Mouse (Mus musculus) neural tube, embryonic 13.5 days (tissue): ENCODE measurements around the gene Gm6034. TPM values are rescaled to one million over a fixed set of nuclear protein-coding genes. Genes with fewer than 3 reads are reported as not detected.
"Not testable (repeated sequence)": the region's sequence is repeated elsewhere in the genome, so short reads cannot be mapped to it uniquely, and the experiment has no call there.

Experiments used
- ATAC-seq: fragments of 200-750 bp; cut with Nextera tagmentation; 2 replicates; pipeline ENCODE4 v1.8.0; 2017; ENCODE audit warnings: low read depth, mild to moderate bottlenecking, moderate TSS enrichment, moderate library complexity
- H3K27ac ChIP-seq: fragments of 300-500 bp; sonication (generic); replicated peaks from 2 replicates; pipeline ENCODE4 v1.5.1; 2015; ENCODE audit warnings: moderate library complexity, mild to moderate bottlenecking, inconsistent platforms
- H3K27me3 ChIP-seq: fragments of 300-500 bp; sonication (generic); 2 replicates; pipeline ENCODE4 v1.6.1; 2015; ENCODE audit warnings: mild to moderate bottlenecking, inconsistent platforms
- H3K36me3 ChIP-seq: fragments of 300-500 bp; sonication (generic); 2 replicates; pipeline ENCODE4 v1.6.1; 2015; ENCODE audit warnings: mild to moderate bottlenecking, inconsistent platforms
- H3K4me1 ChIP-seq: fragments of 300-500 bp; sonication (generic); replicated peaks from 2 replicates; pipeline ENCODE4 v1.6.1; 2015; ENCODE audit warnings: inconsistent platforms
- H3K4me2 ChIP-seq: fragments of 300-500 bp; sonication (generic); 2 replicates; pipeline ENCODE4 v1.6.1; 2015; ENCODE audit warnings: inconsistent platforms, mild to moderate bottlenecking, moderate library complexity
- H3K4me3 ChIP-seq: fragments of 300-500 bp; sonication (generic); 2 replicates; pipeline ENCODE4 v1.5.1; 2015; ENCODE audit warnings: mild to moderate bottlenecking, inconsistent platforms
- H3K9ac ChIP-seq: fragments of 300-500 bp; sonication (generic); 2 replicates; pipeline ENCODE4 v1.6.1; 2015; ENCODE audit warnings: moderate library complexity, mild to moderate bottlenecking, inconsistent platforms
- H3K9me3 ChIP-seq: fragments of 300-500 bp; sonication (generic); 2 replicates; pipeline ENCODE4 v1.6.1; 2016; ENCODE audit warnings: inconsistent platforms
- WGBS: fragments of 180-500 bp; shearing (Covaris S2); methylation state at CpG from one replicate; pipeline ENCODE4 v1.1.7; 2015; 5-methylcytosine and 5-hydroxymethylcytosine counted together
- polyA plus RNA-seq: library from polyadenylated mRNA; unstranded; fragments of >200 nt; fragmentation: Nextera tagmentation; extraction: Ambion mirVana; gene quantifications from 2 replicates; pipeline ENCODE4 v1.2.1, GENCODE M21; 2015

Gene Gm6034
- polyA plus RNA-seq, 1 experiment from 2014 or later: not detected

GRCm38 (mm10) chr17:36042055-36042454 is 706 bp upstream of the Gm6034 start:
- H3K36me3 ChIP-seq, H3K27ac ChIP-seq, H3K27me3 ChIP-seq, H3K4me1 ChIP-seq, H3K9me3 ChIP-seq: not testable (repeated sequence)
- WGBS: under 1% methylated on average over 19 of the region's 19 CpGs
- Histone ChIP-seq H3K4me2 (peak overlapping the region; percentile 72), H3K9ac (peak overlapping the region; percentile 67), H3K4me3 (peak overlapping the region; percentile 40)
- peak; percentile 81 for ATAC-seq

DNA sequence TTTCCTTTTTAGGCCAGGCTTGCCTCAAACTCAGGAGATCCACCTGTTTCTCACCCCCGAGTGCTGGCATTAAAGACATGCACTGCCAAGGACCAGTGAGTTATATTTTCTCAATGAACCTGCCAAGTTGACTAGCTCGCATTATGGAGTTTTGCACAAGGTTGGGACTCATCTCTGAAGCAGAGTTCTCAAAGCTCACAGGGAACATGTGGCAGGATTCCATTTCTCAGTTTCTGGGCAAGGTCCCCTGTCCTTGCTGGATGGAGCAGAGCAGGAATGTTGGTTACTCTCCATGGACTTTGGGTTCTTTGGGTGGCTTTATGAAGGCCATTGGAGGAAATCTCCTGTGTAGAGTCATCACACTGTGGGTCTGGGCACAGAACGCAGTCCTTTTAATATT is 525 bp downstream of the Gm6034 start:
- no peaks in the 10 kb centered on the region for H3K9me3 ChIP-seq
- H3K27me3 ChIP-seq: 0 out of 2 replicates have a peak, but pooled peaks cover 3% of the 10 kb centered on the region
- H3K4me3 ChIP-seq: peak overlapping the region; percentile 40; the same call in 1 of the 2 replicates
- ATAC-seq: no peak
- peak overlapping the region; percentile 72 for H3K4me2 ChIP-seq
- H3K36me3 ChIP-seq: no peaks in the 10 kb centered on the region
- WGBS: 89% methylated on average over 3 of the region's 3 CpGs
- H3K9ac ChIP-seq: 0 out of 2 replicates have a peak overlapping the region, but pooled peaks have one; percentile 45
- H3K4me1 ChIP-seq: peaks cover 5% of the 10 kb centered on the region
- H3K27ac ChIP-seq: no peak overlapping the region

DNA sequence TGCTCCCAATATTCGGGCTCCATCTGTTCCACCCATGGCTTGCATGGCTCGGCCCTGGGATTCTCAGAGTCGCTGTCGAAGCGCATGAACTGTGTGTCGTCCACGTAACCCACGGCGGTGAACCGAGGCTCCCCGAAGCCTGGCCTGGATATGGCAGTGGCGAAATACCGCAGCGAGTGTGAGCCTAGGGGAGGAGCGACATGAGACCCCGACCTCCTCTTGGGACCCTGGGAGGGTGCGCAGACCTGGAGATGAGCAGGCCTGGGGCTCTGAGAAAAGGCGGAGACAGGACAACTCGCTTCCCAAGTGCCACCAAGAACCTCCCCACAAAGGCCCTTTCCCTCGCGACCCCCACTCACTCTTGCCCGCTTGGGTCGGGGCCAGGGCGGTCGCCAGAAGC is 15.2 kb downstream of the Gm6034 start:
- H3K4me1 ChIP-seq, H3K27me3 ChIP-seq, H3K9ac ChIP-seq, H3K4me2 ChIP-seq, H3K9me3 ChIP-seq, ATAC-seq, H3K4me3 ChIP-seq, H3K27ac ChIP-seq, H3K36me3 ChIP-seq: not testable (repeated sequence)
- WGBS: 91% methylated on average over 24 of the region's 25 CpGs

GRCm38 (mm10) chr17:36058362-36058761 is 15.6 kb downstream of the Gm6034 start, which contains the start of gene Gm11127:
Gene Gm11127 (minus strand): TSS chr17:36058371.
- WGBS: 73% methylated on average over 1 of the region's 1 CpGs
- H3K27ac ChIP-seq, H3K9me3 ChIP-seq, H3K4me1 ChIP-seq, ATAC-seq, H3K9ac ChIP-seq, H3K36me3 ChIP-seq, H3K27me3 ChIP-seq, H3K4me3 ChIP-seq, H3K4me2 ChIP-seq: not testable (repeated sequence)

DNA sequence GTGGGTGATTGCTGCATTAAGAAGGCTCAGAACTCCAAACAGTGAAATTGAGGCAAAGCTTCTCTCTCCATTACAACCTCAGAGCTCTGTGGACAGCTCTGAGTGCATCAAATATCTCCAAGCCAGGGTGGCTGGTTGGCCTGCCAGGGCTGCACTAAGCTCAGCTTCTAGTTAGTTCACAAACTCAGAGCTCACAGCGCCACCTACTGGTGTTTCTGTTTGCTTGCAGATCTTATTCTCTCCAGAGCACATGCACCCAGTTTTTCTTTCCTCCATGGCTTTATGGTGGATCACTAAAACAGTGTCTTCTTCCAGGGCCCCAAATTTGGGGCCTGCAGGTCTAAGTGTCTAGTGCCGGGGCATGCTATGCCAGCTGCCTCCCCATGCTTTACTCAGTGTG is 18.1 kb downstream of the Gm6034 start:
- no peaks in the 10 kb centered on the region for H3K9me3 ChIP-seq
- no peak overlapping the region for H3K27ac ChIP-seq
- H3K9ac ChIP-seq: no peak overlapping the region
- H3K4me1 ChIP-seq: no peaks in the 10 kb centered on the region
- H3K27me3 ChIP-seq: no peaks in the 10 kb centered on the region
- ATAC-seq: no peak
- no peak overlapping the region for H3K4me3 ChIP-seq
- no peaks in the 10 kb centered on the region for H3K36me3 ChIP-seq
- no peak overlapping the region for H3K4me2 ChIP-seq
- 34% methylated on average over 2 of the region's 2 CpGs for WGBS

DNA sequence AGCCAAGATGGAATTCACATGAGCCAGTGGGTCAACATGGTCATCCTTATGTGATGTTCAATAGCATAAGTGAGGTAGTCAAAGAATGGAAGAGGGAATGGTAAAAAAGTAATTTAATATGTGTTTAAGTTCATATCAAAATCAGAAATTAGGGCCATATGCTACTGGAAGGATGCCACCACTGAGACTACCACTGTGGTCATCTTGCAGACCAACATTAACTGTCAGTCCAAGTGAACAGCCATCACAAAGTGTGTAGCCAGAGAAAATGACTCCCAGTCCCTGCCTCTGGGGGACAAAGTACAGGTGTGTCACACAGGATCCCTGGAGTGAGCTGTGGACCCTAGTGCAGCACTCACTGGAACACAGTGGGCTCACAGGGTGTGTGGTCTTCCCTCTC is 39.1 kb downstream of the Gm6034 start:
- not testable (repeated sequence) for H3K4me3 ChIP-seq, ATAC-seq, H3K4me2 ChIP-seq, H3K27ac ChIP-seq, H3K9me3 ChIP-seq, H3K36me3 ChIP-seq, H3K9ac ChIP-seq
- peaks cover 14% of the 10 kb centered on the region for H3K4me1 ChIP-seq
- peaks cover 37% of the 10 kb centered on the region for H3K27me3 ChIP-seq

DNA sequence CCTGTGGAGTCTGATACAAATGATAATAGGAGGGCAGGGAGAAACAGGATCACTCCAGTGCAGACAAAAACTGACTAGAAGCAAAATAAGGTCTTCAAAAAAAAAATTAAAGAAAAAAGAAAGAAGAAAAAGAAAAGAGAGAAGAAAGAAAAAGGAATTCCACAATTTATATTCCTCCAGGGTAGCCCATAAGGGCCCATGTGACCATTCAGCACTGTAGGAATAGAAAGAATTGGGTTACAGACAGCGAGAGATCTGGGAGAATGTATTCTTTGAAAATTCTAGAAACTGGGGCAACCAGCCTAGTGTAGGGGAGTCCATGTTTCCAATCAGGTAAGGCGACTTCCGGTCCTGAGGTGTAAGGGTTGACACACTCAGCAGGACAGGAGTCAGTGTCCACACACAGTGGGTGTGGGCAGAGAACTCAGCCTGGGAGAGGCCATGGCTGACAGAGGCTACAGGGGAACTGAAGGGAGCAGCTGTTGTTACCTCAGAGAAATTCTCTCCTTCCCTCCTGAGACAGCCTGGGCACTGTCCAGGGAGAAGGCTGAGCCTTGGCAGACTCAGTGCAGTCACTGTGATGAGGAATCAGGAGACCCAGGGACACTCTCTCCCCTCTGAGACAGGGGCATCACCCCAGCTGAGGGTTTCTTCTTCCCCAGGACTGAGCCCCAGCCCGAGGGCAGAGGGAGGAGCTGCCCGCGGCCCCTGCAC is 39.9 kb downstream of the Gm6034 start:
- H3K36me3 ChIP-seq, H3K9me3 ChIP-seq, H3K27ac ChIP-seq, ATAC-seq: not testable (repeated sequence)
- Histone ChIP-seq H3K4me2 (peak overlapping the region; percentile 97), H3K4me1 (peaks cover 14% of the 10 kb centered on the region), H3K4me3 (peak overlapping the region; percentile 49), H3K27me3 (peaks cover 37% of the 10 kb centered on the region), H3K9ac (peak overlapping the region; percentile 70; the same call in 1 of the 2 replicates)
- 37% methylated on average over 6 of the region's 6 CpGs for WGBS

- ATAC-seq: peak; percentile 78
- Histone ChIP-seq H3K4me1 (peaks cover 14% of the 10 kb centered on the region), H3K36me3 (no peaks in the 10 kb centered on the region), H3K27me3 (peaks cover 37% of the 10 kb centered on the region), H3K9ac (peak overlapping the region; percentile 70), H3K4me2 (peak overlapping the region; percentile 97), H3K9me3 (no peaks in the 10 kb centered on the region), H3K27ac (no peak overlapping the region), H3K4me3 (peak overlapping the region; percentile 49)
- WGBS: under 1% methylated on average over 46 of the region's 46 CpGs
These were observed 40.6 kb downstream of the Gm6034 start for GRCm38 (mm10) chr17:36083266-36083869.

DNA sequence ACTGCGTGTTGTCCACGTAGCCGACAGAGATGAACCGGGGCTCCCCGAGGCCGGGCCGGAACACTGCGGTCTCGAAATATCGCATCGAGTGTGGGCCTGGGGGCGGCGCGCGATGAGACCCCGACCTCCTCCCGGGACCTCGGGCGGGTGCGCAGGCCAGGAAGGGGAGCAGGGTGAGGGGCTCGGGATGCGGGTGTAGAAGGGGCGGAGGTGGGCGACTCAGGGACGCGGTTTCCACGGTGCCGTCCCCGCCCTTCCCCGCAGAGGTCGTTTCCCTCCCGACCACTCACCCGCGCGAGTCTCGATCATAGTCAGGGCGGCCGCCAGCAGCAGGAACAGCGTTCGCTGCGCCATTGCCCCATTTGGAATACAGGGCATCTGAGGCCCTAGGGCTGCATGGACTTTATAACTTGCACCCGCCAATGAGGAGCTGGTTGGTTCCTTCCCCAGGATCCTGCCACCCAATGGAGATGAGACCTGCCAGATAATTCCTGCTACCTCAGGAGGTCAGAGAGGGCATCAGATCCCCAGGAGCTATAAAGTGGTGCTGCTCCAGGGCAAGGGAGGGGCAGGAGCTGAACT is 41.2 kb downstream of the Gm6034 start:
- Histone ChIP-seq H3K4me2 (peak overlapping the region; percentile 97), H3K36me3 (no peaks in the 10 kb centered on the region), H3K9me3 (no peaks in the 10 kb centered on the region), H3K9ac (peak overlapping the region; percentile 70), H3K4me1 (peaks cover 14% of the 10 kb centered on the region), H3K4me3 (peak overlapping the region; percentile 49), H3K27ac (no peak overlapping the region), H3K27me3 (peaks cover 37% of the 10 kb centered on the region)
- 1% methylated on average over 39 of the region's 42 CpGs for WGBS
- peak; percentile 59 for ATAC-seq

- Histone ChIP-seq H3K4me1 (peaks cover 14% of the 10 kb centered on the region), H3K27me3 (peaks cover 37% of the 10 kb centered on the region)
- 70% methylated on average over 1 of the region's 1 CpGs for WGBS
- not testable (repeated sequence) for H3K27ac ChIP-seq, ATAC-seq, H3K4me3 ChIP-seq, H3K36me3 ChIP-seq, H3K4me2 ChIP-seq, H3K9ac ChIP-seq, H3K9me3 ChIP-seq
These were observed 43.2 kb downstream of the Gm6034 start for GRCm38 (mm10) chr17:36085976-36086375.

DNA sequence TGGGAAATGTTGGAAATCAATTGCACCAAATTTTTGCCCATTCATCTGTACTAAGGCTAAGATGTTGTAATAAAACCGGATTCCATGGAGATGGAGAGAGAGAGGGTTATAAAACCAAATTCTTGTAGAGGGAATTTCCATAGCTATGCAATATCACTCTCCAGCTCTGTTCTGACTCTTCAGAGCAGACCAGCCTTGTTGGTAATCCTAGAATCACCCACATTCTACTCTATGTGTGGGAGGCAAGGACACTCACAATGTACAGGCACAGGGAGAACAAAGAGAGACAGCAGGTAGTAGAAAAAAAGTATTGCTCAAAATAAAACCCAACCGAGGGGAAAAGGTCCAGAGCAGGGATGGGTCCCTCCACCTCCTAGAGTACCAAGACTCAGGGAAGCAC is 49.2 kb downstream of the Gm6034 start:
- not testable (repeated sequence) for H3K36me3 ChIP-seq, H3K4me1 ChIP-seq, H3K27me3 ChIP-seq, ATAC-seq, H3K9ac ChIP-seq, H3K4me2 ChIP-seq, H3K9me3 ChIP-seq, H3K4me3 ChIP-seq, H3K27ac ChIP-seq
- no CpG with 5 or more reads among the region's 2 CpGs for WGBS

GRCm38 (mm10) chr17:36092520-36092919 is 49.8 kb downstream of the Gm6034 start:
- not testable (repeated sequence) for H3K9ac ChIP-seq, H3K27me3 ChIP-seq, H3K4me2 ChIP-seq, H3K27ac ChIP-seq, H3K4me1 ChIP-seq, H3K9me3 ChIP-seq, ATAC-seq, H3K4me3 ChIP-seq, H3K36me3 ChIP-seq
